In the genomic region with DNA sequence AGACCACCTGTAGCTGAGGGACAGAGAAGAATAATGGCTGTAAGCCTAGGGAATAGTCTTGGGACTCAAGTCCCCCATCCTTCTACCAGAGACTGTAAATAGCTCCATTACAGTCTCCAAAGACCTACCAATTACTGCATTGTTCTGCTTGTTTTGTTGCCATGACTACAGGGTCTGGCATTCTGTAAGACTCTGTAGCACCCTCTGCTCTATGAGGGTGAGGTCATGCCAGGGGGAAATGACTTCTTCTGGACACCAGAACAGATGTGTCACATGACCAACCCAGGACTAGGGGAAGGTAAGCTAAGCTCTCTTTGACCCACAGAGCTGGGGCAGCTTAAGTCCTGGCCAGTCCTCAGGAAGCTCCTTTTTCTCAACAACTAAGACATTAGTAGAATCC, we compare ENCODE assay signal across 25 mouse cellular contexts.
DNase-seq lines count a peak whose midpoint lies in the region; ATAC-seq and TF ChIP-seq lines count a peak whose summit lies in the region.
"Had no signal": no experiment of that assay in that cellular context is flagged by ENCODE, and none has a peak within 500 bp of the region (broad histone marks: within the 10 kb centered on the region; RNA-seq: fewer than 3 reads in every experiment).

No protein-coding gene starts in this region.

- H3K9ac ChIP-seq in forebrain, embryonic 14.5 days (ENCODE audit: low read length) = no peak overlapping the region
- H3K9ac ChIP-seq in forebrain, embryonic 11.5 days (ENCODE audit: low read length) = no peak overlapping the region
- H3K9ac ChIP-seq: embryonic facial prominence, embryonic 13.5 days; forebrain, embryonic 15.5 days; liver, embryonic 12.5 days; liver, postnatal 0 days; midbrain, embryonic 12.5 days had no signal

- TF ChIP-seq POLR2A in olfactory bulb, adult 2 months (IDR thresholded peaks at IDR 0.05; ENCODE audit: insufficient read depth, low read depth, low read length) = no peak

- H3K36me3 ChIP-seq in forebrain, embryonic 14.5 days (ENCODE audit: control insufficient read depth, insufficient read depth, low read length) = no peaks in the 10 kb centered on the region
- H3K36me3 ChIP-seq in forebrain, embryonic 11.5 days (ENCODE audit: control insufficient read depth, insufficient read depth, low read length) = no peaks in the 10 kb centered on the region
- H3K36me3 ChIP-seq: embryonic facial prominence, embryonic 13.5 days; forebrain, embryonic 15.5 days; liver, embryonic 12.5 days; midbrain, embryonic 12.5 days had no signal

- DNase-seq in forebrain, embryonic 14.5 days (ENCODE audit: low spot score) = peak; percentile 11
- DNase-seq in forebrain, embryonic 11.5 days (ENCODE audit: low spot score) = no peak
- DNase-seq in ES-CJ7 (ENCODE audit: low read depth, low spot score) = peak; percentile 3
- DNase-seq in brain, adult 2 months (ENCODE audit: low read depth, low spot score) = peak; percentile 27
- DNase-seq in urinary bladder, adult 2 months (ENCODE audit: low spot score) = no peak
- no peak for DNase-seq in right cerebral cortex, postnatal 14 days
- DNase-seq: adrenal gland, adult 2 months; cerebellum, adult 18-20 months; cerebellum, postnatal 14 days; embryo, embryonic 11 days; kidney, adult 9 months; kidney, postnatal 10 days; layer of hippocampus, postnatal 36 days; left cerebral cortex, postnatal 4 days; liver, postnatal 0 days; lung, postnatal 36 days; thymus, adult 2 months; thymus, postnatal 36 days had no signal

- no peak for TF ChIP-seq CTCF in olfactory bulb, adult 2 months (IDR thresholded peaks at IDR 0.05; ENCODE audit: insufficient read depth, low read depth, low read length)

- H3K27ac ChIP-seq in forebrain, embryonic 14.5 days (ENCODE audit: low read depth, low read length) = no peak overlapping the region
- no peak overlapping the region for H3K27ac ChIP-seq in forebrain, embryonic 11.5 days (ENCODE audit: low read depth, low read length)
- 0 out of 2 replicates have a peak overlapping the region, but pooled peaks have one; percentile 4 for H3K27ac ChIP-seq in olfactory bulb, adult 2 months (ENCODE audit: insufficient read depth, low read depth, low read length)
- H3K27ac ChIP-seq: embryonic facial prominence, embryonic 13.5 days; forebrain, embryonic 15.5 days; liver, embryonic 12.5 days; midbrain, embryonic 12.5 days had no signal

- no peak overlapping the region for H3K4me2 ChIP-seq in forebrain, embryonic 14.5 days (ENCODE audit: low read length)
- H3K4me2 ChIP-seq in forebrain, embryonic 11.5 days (ENCODE audit: low read depth, low read length, severe bottlenecking) = no peak overlapping the region
- H3K4me2 ChIP-seq: embryonic facial prominence, embryonic 13.5 days; forebrain, embryonic 15.5 days; liver, embryonic 12.5 days; midbrain, embryonic 12.5 days had no signal

- H3K4me3 ChIP-seq in forebrain, embryonic 14.5 days (ENCODE audit: low read depth, low read length) = no peak overlapping the region
- H3K4me3 ChIP-seq in forebrain, embryonic 11.5 days (ENCODE audit: low read depth, low read length) = no peak overlapping the region
- no peak overlapping the region for H3K4me3 ChIP-seq in olfactory bulb, adult 2 months (ENCODE audit: insufficient read depth, low read depth, low read length)
- H3K4me3 ChIP-seq: embryonic facial prominence, embryonic 13.5 days; forebrain, embryonic 15.5 days; liver, embryonic 12.5 days; midbrain, embryonic 12.5 days had no signal

- H3K4me1 ChIP-seq in forebrain, embryonic 14.5 days (ENCODE audit: control insufficient read depth, insufficient read depth, low read length) = no peaks in the 10 kb centered on the region
- H3K4me1 ChIP-seq in forebrain, embryonic 11.5 days (replicated peaks; ENCODE audit: control insufficient read depth, insufficient read depth, low read length) = no peaks in the 10 kb centered on the region
- no peaks in the 10 kb centered on the region for H3K4me1 ChIP-seq in olfactory bulb, adult 2 months (ENCODE audit: control insufficient read depth, insufficient read depth, low read length)
- H3K4me1 ChIP-seq: embryonic facial prominence, embryonic 13.5 days; forebrain, embryonic 15.5 days; liver, embryonic 12.5 days had no signal

- no peaks in the 10 kb centered on the region for H3K27me3 ChIP-seq in forebrain, embryonic 14.5 days (replicated peaks; ENCODE audit: control insufficient read depth, insufficient read depth, low read length)
- no peaks in the 10 kb centered on the region for H3K27me3 ChIP-seq in forebrain, embryonic 11.5 days (ENCODE audit: control insufficient read depth, insufficient read depth, low read length)
- H3K27me3 ChIP-seq: embryonic facial prominence, embryonic 13.5 days; forebrain, embryonic 15.5 days; liver, embryonic 12.5 days; midbrain, embryonic 12.5 days had no signal

- ATAC-seq in forebrain, embryonic 14.5 days = no peak
- no peak for ATAC-seq in forebrain, embryonic 11.5 days (replicated peaks; ENCODE audit: low FRiP score)
- ATAC-seq: activated CD4-positive, CD25-positive, alpha-beta regulatory T cell, adult 4 months; forebrain, embryonic 15.5 days; intestine, postnatal 0 days; liver, embryonic 12.5 days; liver, postnatal 0 days had no signal

- H3K9me3 ChIP-seq in forebrain, embryonic 14.5 days (replicated peaks; ENCODE audit: control insufficient read depth, low read length) = no peaks in the 10 kb centered on the region
- no peaks in the 10 kb centered on the region for H3K9me3 ChIP-seq in forebrain, embryonic 11.5 days (ENCODE audit: control insufficient read depth, low read length)
- H3K9me3 ChIP-seq: embryonic facial prominence, embryonic 13.5 days; forebrain, embryonic 15.5 days; liver, embryonic 12.5 days; midbrain, embryonic 12.5 days had no signal

Comparison
In these comparisons a context has a peak if more than half of its experiments do, and no peak if none do; other contexts are left out.
1. DNase-seq: peak in forebrain, embryonic 14.5 days (single experiment), ES-CJ7 (single experiment) and brain, adult 2 months (single experiment); none in forebrain, embryonic 11.5 days (single experiment), urinary bladder, adult 2 months (single experiment) and right cerebral cortex, postnatal 14 days (single experiment).